Mouse (Mus musculus) CH12.LX (cell line): ENCODE measurements around the gene Aadat.

Experiments used
- CTCF ChIP-seq, 2 experiments: IDR thresholded peaks in 1 of 2; conservative IDR thresholded peaks in 1 of 2; 2 replicates each; pipeline ENCODE4 v1.5.1; 2011 to 2012; ENCODE audit warnings: low read depth in 2 of 2, low read length in 2 of 2, improper control_type of control experiment in 1 of 2, inconsistent platforms in 1 of 2, mild to moderate bottlenecking in 1 of 2, moderate library complexity in 1 of 2
- POLR2A ChIP-seq: IDR thresholded peaks from 2 replicates; pipeline ENCODE4 v1.6.1; 2011; ENCODE audit warnings: low read depth, mild to moderate bottlenecking, improper control_type of control experiment, low read length

DNA sequence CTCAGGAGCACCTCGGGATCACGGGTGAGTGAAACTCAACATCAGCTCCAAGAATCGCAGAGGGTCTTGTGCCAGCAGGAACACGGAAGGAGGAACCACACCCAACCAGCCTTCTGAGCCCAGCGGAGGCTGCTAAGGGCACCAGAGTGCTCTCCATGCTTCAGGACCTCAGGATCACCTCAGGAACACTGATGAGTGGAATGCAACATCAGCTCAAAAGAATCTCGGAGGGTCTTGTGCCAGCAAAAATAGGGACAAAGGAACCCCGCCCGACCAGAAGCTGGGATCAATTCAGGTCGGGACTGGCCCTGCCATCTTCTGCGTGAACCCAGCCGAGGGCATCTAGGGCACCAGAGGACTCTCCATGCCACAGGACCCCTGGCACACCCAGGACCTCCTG lies 11.1 kb upstream of the Aadat start:
- TF ChIP-seq CTCF (conservative IDR thresholded peaks at IDR 0.05 in 1 of 2, IDR thresholded peaks at IDR 0.05 in 1 of 2; ENCODE audit: low read depth in 2 of 2, low read length in 2 of 2), result no peak
- no peak for TF ChIP-seq POLR2A
